Mouse (Mus musculus) cortical plate, adult 2 months (tissue): Measurements from ENCODE around the gene Sox2.

Experiments
- CTCF ChIP-seq: fragments of 200-500 bp; IDR thresholded peaks from 2 replicates; pipeline ENCODE4 v1.5.1; 2011; ENCODE audit warnings: mild to moderate bottlenecking, control low read depth, low read length; ENCODE audit not compliant: insufficient read depth; ENCODE audit errors: extremely low read depth
- POLR2A ChIP-seq: fragments of 200-500 bp; IDR thresholded peaks from 2 replicates; pipeline ENCODE4 v1.6.1; 2011; ENCODE audit warnings: mild to moderate bottlenecking, low read length, control low read depth; ENCODE audit not compliant: insufficient read depth; ENCODE audit errors: extremely low read depth

GRCm38 (mm10) chr3:34657701-34658090 lies 7.5 kb downstream of the Sox2 start:
- no peak for TF ChIP-seq CTCF
- TF ChIP-seq POLR2A: no peak
